Mouse (Mus musculus) heart, embryonic 13.5 days (tissue): ENCODE data around the gene Olfr237-ps1. TPM values are rescaled to one million over a fixed set of nuclear protein-coding genes. Genes with fewer than 3 reads are reported as not detected.

Source experiments
- ATAC-seq: fragments of 200-750 bp; cut with Nextera tagmentation; 2 replicates; pipeline ENCODE4 v1.8.0; 2017; ENCODE audit warnings: moderate TSS enrichment; ENCODE audit not compliant: insufficient number of reproducible peaks, low FRiP score, low TSS enrichment; ENCODE audit errors: extremely low read depth
- H3K27ac ChIP-seq: fragments of 300-500 bp; sonication (generic); replicated peaks from 2 replicates; pipeline ENCODE4 v1.5.1; 2015; ENCODE audit warnings: moderate library complexity, mild to moderate bottlenecking, inconsistent platforms
- H3K27me3 ChIP-seq: fragments of 300-500 bp; sonication (generic); replicated peaks from 2 replicates; pipeline ENCODE4 v1.6.1; 2015; ENCODE audit warnings: mild to moderate bottlenecking, inconsistent platforms
- H3K36me3 ChIP-seq: fragments of 300-500 bp; sonication (generic); 2 replicates; pipeline ENCODE4 v1.6.1; 2015; ENCODE audit warnings: mild to moderate bottlenecking, inconsistent platforms
- H3K4me1 ChIP-seq: fragments of 300-500 bp; sonication (generic); 2 replicates; pipeline ENCODE4 v1.6.1; 2015; ENCODE audit warnings: inconsistent platforms
- H3K4me2 ChIP-seq: fragments of 300-500 bp; sonication (generic); 2 replicates; pipeline ENCODE4 v1.6.1; 2015; ENCODE audit warnings: inconsistent platforms, mild to moderate bottlenecking, moderate library complexity
- H3K4me3 ChIP-seq: fragments of 300-500 bp; sonication (generic); 2 replicates; pipeline ENCODE4 v1.5.1; 2015; ENCODE audit warnings: moderate library complexity, mild to moderate bottlenecking, inconsistent platforms
- H3K9ac ChIP-seq: fragments of 300-500 bp; sonication (generic); 2 replicates; pipeline ENCODE4 v1.6.1; 2015; ENCODE audit warnings: inconsistent platforms, mild to moderate bottlenecking, moderate library complexity
- H3K9me3 ChIP-seq: fragments of 300-500 bp; sonication (generic); 2 replicates; pipeline ENCODE4 v1.6.1; 2016; ENCODE audit warnings: inconsistent platforms
- WGBS: fragments of 180-500 bp; shearing (Covaris S2); methylation state at CpG from one replicate; pipeline ENCODE4 v1.1.7; 2015; ENCODE audit warnings: mixed read lengths; 5-methylcytosine and 5-hydroxymethylcytosine counted together
- polyA plus RNA-seq: library from polyadenylated mRNA; unstranded; fragments of >200 nt; fragmentation: Nextera tagmentation; extraction: Ambion mirVana; gene quantifications from 2 replicates; pipeline ENCODE4 v1.2.1, GENCODE M21; 2015

Gene Olfr237-ps1
- polyA plus RNA-seq, 1 experiment from 2014 or later = not detected

DNA sequence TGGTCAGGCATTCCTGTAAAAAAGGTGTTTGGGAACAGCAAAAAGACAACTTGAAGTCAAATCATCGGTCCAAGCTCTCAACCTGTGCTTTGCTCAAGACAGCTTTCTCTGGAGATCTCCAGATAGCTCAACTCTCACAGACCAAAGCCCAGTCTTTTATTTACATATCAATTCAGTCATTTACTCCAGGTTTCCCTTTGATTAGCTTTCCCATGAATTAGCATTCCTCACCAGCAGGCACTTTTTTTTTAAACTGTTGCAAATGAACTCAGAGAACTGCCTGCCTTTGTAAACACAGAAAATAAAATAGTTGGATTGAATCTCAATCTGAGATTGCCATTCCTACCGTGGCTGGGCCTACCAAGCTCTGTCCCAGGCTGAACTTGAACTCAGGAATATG lies 59.0 kb downstream of the Olfr237-ps1 start:
- H3K4me3 ChIP-seq = no peak overlapping the region
- H3K27ac ChIP-seq = no peak overlapping the region
- ATAC-seq = no peak
- H3K9ac ChIP-seq = no peak overlapping the region
- WGBS = 41% methylated on average over 2 of the region's 2 CpGs
- H3K9me3 ChIP-seq = no peaks in the 10 kb centered on the region
- H3K36me3 ChIP-seq = no peaks in the 10 kb centered on the region
- H3K4me2 ChIP-seq = no peak overlapping the region
- H3K4me1 ChIP-seq = no peaks in the 10 kb centered on the region
- no peaks in the 10 kb centered on the region for H3K27me3 ChIP-seq

Other genes with a start within 250 kb of the Olfr237-ps1 start
- not detected in 2 replicates for gene Olfr447, start 237.7 kb upstream of the Olfr237-ps1 start, polyA plus RNA-seq
- not detected in 2 replicates for gene Olfr446, start 225.2 kb upstream of the Olfr237-ps1 start, polyA plus RNA-seq
- not detected in 2 replicates for gene Olfr444, start 197.5 kb upstream of the Olfr237-ps1 start, polyA plus RNA-seq
- gene Olfr441, start 40.2 kb upstream of the Olfr237-ps1 start, polyA plus RNA-seq = not detected in 2 replicates
- not detected in 2 replicates for gene Olfr437, start 16.7 kb downstream of the Olfr237-ps1 start, polyA plus RNA-seq
- not detected in 2 replicates for gene Olfr13, start 25.6 kb downstream of the Olfr237-ps1 start, polyA plus RNA-seq
- gene Olfr435, start 50.6 kb downstream of the Olfr237-ps1 start, polyA plus RNA-seq = not detected in 2 replicates
- gene Olfr434, start 66.5 kb downstream of the Olfr237-ps1 start, polyA plus RNA-seq = not detected in 2 replicates
- not detected in 2 replicates for gene Olfr47, start 85.0 kb downstream of the Olfr237-ps1 start, polyA plus RNA-seq
- 6.4 and 6.7 TPM in 2 replicates for gene Arhgef5, start 119.0 kb downstream of the Olfr237-ps1 start, polyA plus RNA-seq
- not detected in 2 replicates for gene Nobox, start 163.0 kb downstream of the Olfr237-ps1 start, polyA plus RNA-seq